Mouse (Mus musculus): ENCODE data around the gene Cpsf3. TPM values are rescaled to one million over a fixed set of nuclear protein-coding genes. Genes with fewer than 3 reads are reported as not detected.

Cpsf3 gene
- polyA plus RNA-seq, 1 experiment from 2014 or later: 125 TPM

Other genes starting within 250 kb of the Cpsf3 start
- 45.5 and 47.6 TPM in 2 replicates for gene Itgb1bp1, start 893 bp downstream of the Cpsf3 start, polyA plus RNA-seq (2014; fragmentation: Nextera tagmentation; extraction: Ambion mirVana)
- 48.2 and 50.4 TPM in 2 replicates for gene Iah1, start 31.0 kb downstream of the Cpsf3 start, polyA plus RNA-seq (2014; fragmentation: Nextera tagmentation; extraction: Ambion mirVana)
- 37.5 and 38.2 TPM in 2 replicates for gene Adam17, start 88.2 kb downstream of the Cpsf3 start, polyA plus RNA-seq (2014; fragmentation: Nextera tagmentation; extraction: Ambion mirVana)
- gene Ywhaq, start 132.2 kb downstream of the Cpsf3 start, polyA plus RNA-seq (2014; fragmentation: Nextera tagmentation; extraction: Ambion mirVana): 1,238 and 1,304 TPM in 2 replicates